Mouse (Mus musculus) layer of hippocampus, postnatal 14 days (tissue): ENCODE data around the gene Zfp697. TPM values are rescaled to one million over a fixed set of nuclear protein-coding genes. Genes with fewer than 3 reads are reported as not detected.

Experiments used
- total RNA-seq, 2 experiments: library from RNA; stranded (reverse); gene quantifications; 2 replicates each; pipeline ENCODE4 v1.2.3; 2021

Zfp697 gene
- total RNA-seq, 2 experiments from 2014 or later, result 25.7 to 26.9 TPM

Other genes with a start within 250 kb of the Zfp697 start
- not detected for gene Adam30, start 221.8 kb upstream of the Zfp697 start, total RNA-seq
- not detected for gene Reg4, start 160.3 kb upstream of the Zfp697 start, total RNA-seq
- gene Hmgcs2, start 102.0 kb upstream of the Zfp697 start, total RNA-seq, result 10 to 100 TPM; 10.4 to 13.7 TPM
- 10 to 100 TPM; 62.8 to 72.3 TPM for gene Phgdh, start 42.5 kb upstream of the Zfp697 start, total RNA-seq
- not detected for gene Gm4450, start 74.7 kb downstream of the Zfp697 start, total RNA-seq
- gene Hsd3b4, start 128.1 kb downstream of the Zfp697 start, total RNA-seq, result not detected
- gene Gm10681, start 206.3 kb downstream of the Zfp697 start, total RNA-seq, result not detected
- gene Hsd3b5, start 247.8 kb downstream of the Zfp697 start, total RNA-seq, result not detected